Mouse (Mus musculus) myocyte (in vitro differentiated cells): ENCODE data around the gene Prkca. TPM values are rescaled to one million over a fixed set of nuclear protein-coding genes. Genes with fewer than 3 reads are reported as not detected.

Experiments
- H3K27me3 ChIP-seq: one replicate; pipeline ENCODE4 v1.6.1; 2011; ENCODE audit not compliant: control insufficient read depth, insufficient read depth, insufficient read length
- H3K36me3 ChIP-seq: one replicate; pipeline ENCODE4 v1.6.1; 2011; ENCODE audit not compliant: control insufficient read depth, insufficient read depth
- H3K4me2 ChIP-seq: one replicate; pipeline ENCODE4 v1.6.1; 2011; ENCODE audit warnings: low read depth, control low read depth
- H3K4me3 ChIP-seq: one replicate; pipeline ENCODE4 v1.5.1; 2011; ENCODE audit warnings: mild to moderate bottlenecking, control low read depth, moderate library complexity
- H3K79me2 ChIP-seq: one replicate; pipeline ENCODE4 v1.6.1; 2011; ENCODE audit not compliant: control insufficient read depth, insufficient read depth
- H3ac ChIP-seq: one replicate; pipeline ENCODE4 v1.6.1; 2011; ENCODE audit not compliant: control insufficient read depth, insufficient read length
- CEBPB ChIP-seq: IDR thresholded peaks from 2 replicates; pipeline ENCODE4 v1.6.1; 2011; ENCODE audit warnings: mild to moderate bottlenecking, moderate library complexity; ENCODE audit not compliant: poor library complexity, insufficient read depth, severe bottlenecking
- E2F4 ChIP-seq: IDR thresholded peaks from one replicate; pipeline ENCODE4 v1.6.1; 2011; ENCODE audit warnings: mild to moderate bottlenecking, control low read depth, moderate library complexity; ENCODE audit not compliant: insufficient read depth
- MAX ChIP-seq: IDR thresholded peaks from one replicate; pipeline ENCODE4 v1.6.1; 2011; ENCODE audit warnings: low read depth, mild to moderate bottlenecking, control low read depth
- MYOD1 ChIP-seq, 3 experiments: IDR thresholded peaks; one replicate each; pipeline ENCODE4 v1.6.1; 2011; ENCODE audit warnings: control low read depth in 2 of 3, low read depth in 2 of 3, mild to moderate bottlenecking in 2 of 3, moderate library complexity in 1 of 3; ENCODE audit not compliant: insufficient read length in 2 of 3, control insufficient read depth in 1 of 3
- MYOG ChIP-seq, 3 experiments: IDR thresholded peaks; one replicate each; pipeline ENCODE4 v1.6.1; 2011; ENCODE audit warnings: control low read depth in 2 of 3, low read depth in 2 of 3, mild to moderate bottlenecking in 2 of 3; ENCODE audit not compliant: insufficient read length in 2 of 3, control insufficient read depth in 1 of 3, insufficient read depth in 1 of 3
- POLR2A ChIP-seq: IDR thresholded peaks from one replicate; pipeline ENCODE4 v1.6.1; 2011; ENCODE audit warnings: low read depth, mild to moderate bottlenecking, control low read depth, moderate library complexity; ENCODE audit not compliant: insufficient read length
- POLR2AphosphoS2 ChIP-seq: IDR thresholded peaks from one replicate; pipeline ENCODE4 v1.6.1; 2011; ENCODE audit warnings: low read depth, control low read depth; ENCODE audit not compliant: insufficient read length
- REST ChIP-seq: IDR thresholded peaks from one replicate; pipeline ENCODE4 v1.6.1; 2011; ENCODE audit warnings: mild to moderate bottlenecking, control low read depth, moderate library complexity; ENCODE audit not compliant: insufficient read depth, insufficient read length
- SRF ChIP-seq: IDR thresholded peaks from one replicate; pipeline ENCODE4 v1.6.1; 2011; ENCODE audit warnings: low read depth; ENCODE audit not compliant: control insufficient read depth, insufficient read length
- TCF12 ChIP-seq: IDR thresholded peaks from one replicate; pipeline ENCODE4 v1.6.1; 2011; ENCODE audit warnings: mild to moderate bottlenecking, control low read depth; ENCODE audit not compliant: poor library complexity, insufficient read depth, severe bottlenecking
- TCF3 ChIP-seq: IDR thresholded peaks from one replicate; pipeline ENCODE4 v1.6.1; 2011; ENCODE audit warnings: low read depth, control low read depth; ENCODE audit not compliant: insufficient read length
- USF1 ChIP-seq: IDR thresholded peaks from one replicate; pipeline ENCODE4 v1.6.1; 2011; ENCODE audit warnings: low read depth, mild to moderate bottlenecking, control low read depth, moderate library complexity
- polyA plus RNA-seq: library from polyadenylated mRNA; unstranded; fragments of >200 nt; fragmentation: generic; extraction: Trizol; gene quantifications from one replicate; pipeline ENCODE4 v1.2.1, GENCODE M21; 2012; ENCODE audit warnings: missing spikeins

Gene Prkca
- polyA plus RNA-seq, 1 experiment, result 15.3 TPM

GRCm38 (mm10) chr11:107991990-107992389 is 351.7 kb downstream of the Prkca start:
- TF ChIP-seq SRF (no peak), POLR2A (no peak), TCF3 (no peak), USF1 (no peak), E2F4 (no peak), REST (no peak), TCF12 (no peak), MAX (no peak), MYOD1 (IDR thresholded peaks at IDR 0.05; ENCODE audit: control insufficient read depth in 1 of 3, insufficient read length in 2 of 3, low read depth in 2 of 3) (no peak), CEBPB (no peak), MYOG (IDR thresholded peaks at IDR 0.05; ENCODE audit: control insufficient read depth in 1 of 3, insufficient read depth in 1 of 3, insufficient read length in 2 of 3, low read depth in 2 of 3) (no peak), POLR2AphosphoS2 (no peak)

DNA sequence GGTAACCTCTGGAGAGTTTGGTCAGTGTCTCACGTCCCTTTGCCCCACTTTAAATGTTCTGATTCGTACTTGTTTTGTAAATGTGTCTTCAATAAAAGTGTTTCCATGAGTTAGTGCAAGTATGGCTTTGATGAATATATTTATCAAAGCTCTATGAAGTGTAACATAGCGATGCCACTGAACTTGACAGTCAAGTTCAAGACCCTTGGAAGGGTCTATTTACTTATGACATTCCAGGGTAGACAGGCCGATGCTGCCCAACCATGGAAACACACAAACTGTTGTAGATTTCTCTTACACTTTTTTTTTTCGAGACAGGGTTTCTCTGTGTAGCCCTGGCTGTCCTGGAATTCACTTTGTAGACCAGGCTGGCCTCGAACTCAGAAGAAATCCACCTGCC is 354.5 kb downstream of the Prkca start:
- no peaks in the 10 kb centered on the region for H3K27me3 ChIP-seq
- H3K4me2 ChIP-seq, result no peak overlapping the region
- H3K79me2 ChIP-seq, result no peaks in the 10 kb centered on the region
- H3K36me3 ChIP-seq, result peaks cover 7% of the 10 kb centered on the region
- TF ChIP-seq USF1 (no peak), POLR2A (no peak), SRF (no peak), E2F4 (no peak), TCF12 (no peak), CEBPB (no peak), REST (no peak)
- H3ac ChIP-seq, result no peak overlapping the region
- no peak overlapping the region for H3K4me3 ChIP-seq

More at GRCm38 (mm10) chr11:107991990-107992389, 351.7 kb downstream of the Prkca start:
- no peaks in the 10 kb centered on the region for H3K36me3 ChIP-seq
- H3K4me3 ChIP-seq, result no peak overlapping the region
- no peaks in the 10 kb centered on the region for H3K79me2 ChIP-seq
- no peaks in the 10 kb centered on the region for H3K27me3 ChIP-seq
- no peak overlapping the region for H3K4me2 ChIP-seq
- no peak overlapping the region for H3ac ChIP-seq

DNA sequence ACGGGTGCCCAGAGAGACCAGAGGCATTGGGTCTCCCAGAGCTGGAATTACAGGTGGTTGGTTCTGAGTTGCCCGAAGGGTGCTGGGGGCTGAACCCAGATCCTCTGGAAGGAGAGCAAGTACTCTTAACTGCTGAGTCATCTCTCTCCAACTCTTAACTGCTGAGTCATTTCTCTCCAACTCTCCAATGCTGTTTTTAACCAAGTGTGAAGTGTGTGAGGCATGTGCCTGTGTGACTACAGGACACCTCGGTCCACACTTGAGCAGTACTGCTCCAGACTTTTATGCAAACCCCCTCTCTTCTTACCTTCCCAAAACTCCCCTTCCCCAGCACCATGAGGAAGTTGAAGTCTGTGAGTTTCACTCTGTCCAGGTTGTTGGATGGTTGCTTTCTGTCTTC is 357.8 kb downstream of the Prkca start:
- H3K36me3 ChIP-seq, result peaks cover 11% of the 10 kb centered on the region

DNA sequence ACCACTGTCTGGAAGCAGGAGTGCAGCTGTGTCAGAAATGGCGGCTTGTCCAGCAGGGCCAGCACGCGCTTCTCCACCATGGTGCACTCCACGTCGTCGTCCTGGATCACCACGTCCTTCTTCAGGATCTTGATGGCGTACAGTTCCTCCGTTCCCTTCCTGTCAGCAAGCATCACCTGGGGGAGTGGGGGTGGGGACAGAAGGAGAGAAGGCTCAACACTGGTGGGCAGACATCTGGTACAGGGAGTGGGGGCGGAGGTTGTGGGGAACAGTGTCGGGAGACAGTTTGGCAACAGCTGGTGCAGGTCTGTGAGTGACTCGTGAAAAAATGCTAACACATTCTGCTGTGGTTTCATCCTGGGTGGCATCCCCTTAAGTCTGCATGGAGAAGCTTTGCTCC is 359.8 kb downstream of the Prkca start:
- no peak overlapping the region for H3K4me3 ChIP-seq
- H3K27me3 ChIP-seq, result no peaks in the 10 kb centered on the region
- H3K4me2 ChIP-seq, result no peak overlapping the region
- no peaks in the 10 kb centered on the region for H3K79me2 ChIP-seq
- H3ac ChIP-seq, result no peak overlapping the region
- H3K36me3 ChIP-seq, result peaks cover 11% of the 10 kb centered on the region
- TF ChIP-seq USF1 (no peak), MYOD1 (IDR thresholded peaks at IDR 0.05; ENCODE audit: control insufficient read depth in 1 of 3, insufficient read length in 2 of 3, low read depth in 2 of 3) (peak in 2 of 3 experiments; percentile 7 to 14)

More for the DNA sequence above, 357.8 kb downstream of the Prkca start:
- H3K27me3 ChIP-seq, result no peaks in the 10 kb centered on the region
- H3ac ChIP-seq, result no peak overlapping the region
- H3K79me2 ChIP-seq, result no peaks in the 10 kb centered on the region
- H3K4me2 ChIP-seq, result no peak overlapping the region
- TF ChIP-seq USF1, result no peak
- TF ChIP-seq REST, result no peak
- TF ChIP-seq POLR2A, result no peak
- TF ChIP-seq MAX, result no peak
- no peak for TF ChIP-seq MYOD1 (IDR thresholded peaks at IDR 0.05; ENCODE audit: control insufficient read depth in 1 of 3, insufficient read length in 2 of 3, low read depth in 2 of 3)
- TF ChIP-seq SRF, result no peak
- TF ChIP-seq TCF3, result no peak
- no peak overlapping the region for H3K4me3 ChIP-seq

DNA sequence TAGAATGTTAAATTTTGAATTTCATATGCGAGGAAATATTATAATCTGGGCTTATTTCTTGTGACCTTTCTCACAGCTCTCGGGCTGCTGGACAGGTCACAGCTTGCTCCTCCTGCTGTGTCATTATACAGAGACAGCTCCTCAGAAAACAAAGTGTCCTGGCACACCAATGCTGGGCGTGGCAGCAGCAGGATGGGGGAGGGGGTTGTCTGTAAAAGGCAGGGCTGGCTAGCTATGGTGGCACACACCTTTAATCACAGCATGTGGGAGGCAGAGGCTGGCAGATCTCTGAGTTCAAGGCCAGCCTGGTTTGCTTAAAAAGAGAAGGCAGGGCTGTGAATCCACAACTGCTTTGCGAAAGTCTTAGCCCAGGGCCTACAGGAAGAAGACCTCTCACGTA is 360.5 kb downstream of the Prkca start:
- no peak overlapping the region for H3K4me2 ChIP-seq
- H3K79me2 ChIP-seq, result no peaks in the 10 kb centered on the region
- H3K27me3 ChIP-seq, result no peaks in the 10 kb centered on the region
- peaks cover 11% of the 10 kb centered on the region for H3K36me3 ChIP-seq
- H3ac ChIP-seq, result no peak overlapping the region
- TF ChIP-seq MAX (no peak), TCF3 (no peak), E2F4 (no peak), MYOD1 (IDR thresholded peaks at IDR 0.05; ENCODE audit: control insufficient read depth in 1 of 3, insufficient read length in 2 of 3, low read depth in 2 of 3) (no peak), POLR2A (no peak), SRF (no peak), TCF12 (no peak), CEBPB (no peak), POLR2AphosphoS2 (no peak), MYOG (IDR thresholded peaks at IDR 0.05; ENCODE audit: control insufficient read depth in 1 of 3, insufficient read depth in 1 of 3, insufficient read length in 2 of 3, low read depth in 2 of 3) (no peak), USF1 (no peak), REST (no peak)
- H3K4me3 ChIP-seq, result no peak overlapping the region
